Mouse (Mus musculus): ENCODE measurements around the gene Uqcrq. TPM values are rescaled to one million over a fixed set of nuclear protein-coding genes. Genes with fewer than 3 reads are reported as not detected.

The Uqcrq gene
- polyA plus RNA-seq, 1 experiment from 2014 or later: 635 TPM

GRCm38 (mm10) chr11:53441921-53442320, 11.3 kb upstream of the Uqcrq start:
- no peaks in the 10 kb centered on the region for H3K27me3 ChIP-seq (ENCODE audit: control insufficient read depth, insufficient read depth, low read length)
- no peaks in the 10 kb centered on the region for H3K36me3 ChIP-seq (ENCODE audit: control insufficient read depth, insufficient read depth, low read length)
- no peaks in the 10 kb centered on the region for H3K9me3 ChIP-seq (ENCODE audit: control insufficient read depth, low read length)
- no peaks in the 10 kb centered on the region for H3K4me1 ChIP-seq (ENCODE audit: control insufficient read depth, insufficient read depth, low read length)
- H3K27ac ChIP-seq (ENCODE audit: low read depth, low read length): no peak overlapping the region
- DNase-seq (ENCODE audit: low spot score, missing footprints) (no peak), ATAC-seq (ENCODE audit: low FRiP score) (no peak)
- no peak overlapping the region for H3K4me3 ChIP-seq (ENCODE audit: low read depth, low read length)
- no peak overlapping the region for H3K4me2 ChIP-seq
- 53% methylated on average over 12 of the region's 12 CpGs for WGBS
- H3K9ac ChIP-seq (ENCODE audit: low read length): no peak overlapping the region

GRCm38 (mm10) chr11:53436338-53436737, 5.7 kb upstream of the Uqcrq start:
- no peaks in the 10 kb centered on the region for H3K36me3 ChIP-seq (ENCODE audit: control insufficient read depth, insufficient read depth, low read length)
- ATAC-seq (ENCODE audit: low FRiP score): no peak
- H3K4me3 ChIP-seq (ENCODE audit: low read depth, low read length): no peak overlapping the region
- H3K4me1 ChIP-seq (ENCODE audit: control insufficient read depth, insufficient read depth, low read length): no peaks in the 10 kb centered on the region; the same call in 1 of the 2 replicates
- DNase-seq (ENCODE audit: low spot score, missing footprints): no peak
- no peaks in the 10 kb centered on the region for H3K9me3 ChIP-seq (ENCODE audit: control insufficient read depth, low read length)
- no peak overlapping the region for H3K9ac ChIP-seq (ENCODE audit: low read length)
- no peak overlapping the region for H3K27ac ChIP-seq (ENCODE audit: low read depth, low read length)
- H3K4me2 ChIP-seq: no peak overlapping the region
- no peaks in the 10 kb centered on the region for H3K27me3 ChIP-seq (ENCODE audit: control insufficient read depth, insufficient read depth, low read length)
- 92% methylated on average over 6 of the region's 6 CpGs for WGBS

- H3K27me3 ChIP-seq (ENCODE audit: control insufficient read depth, insufficient read depth, low read length): no peaks in the 10 kb centered on the region
- no peak overlapping the region for H3K4me3 ChIP-seq (ENCODE audit: low read depth, low read length)
- H3K27ac ChIP-seq (ENCODE audit: low read depth, low read length): no peak overlapping the region
- DNase-seq (ENCODE audit: low spot score, missing footprints) (no peak), ATAC-seq (ENCODE audit: low FRiP score) (no peak)
- H3K9ac ChIP-seq (ENCODE audit: low read length): no peak overlapping the region
- H3K36me3 ChIP-seq (ENCODE audit: control insufficient read depth, insufficient read depth, low read length): no peaks in the 10 kb centered on the region
- no peaks in the 10 kb centered on the region; the same call in 1 of the 2 replicates for H3K4me1 ChIP-seq (ENCODE audit: control insufficient read depth, insufficient read depth, low read length)
- no peak overlapping the region for H3K4me2 ChIP-seq
- H3K9me3 ChIP-seq (ENCODE audit: control insufficient read depth, low read length): no peaks in the 10 kb centered on the region
- 86% methylated on average over 8 of the region's 8 CpGs for whole genome bisulfite sequencing
These were observed 4.9 kb upstream of the Uqcrq start for GRCm38 (mm10) chr11:53435504-53435903.

- Histone ChIP-seq H3K36me3 (ENCODE audit: control insufficient read depth, insufficient read depth, low read length) (no peaks in the 10 kb centered on the region), H3K27me3 (ENCODE audit: control insufficient read depth, insufficient read depth, low read length) (no peaks in the 10 kb centered on the region), H3K4me3 (ENCODE audit: low read depth, low read length) (no peak overlapping the region), H3K4me1 (ENCODE audit: control insufficient read depth, insufficient read depth, low read length) (peaks cover 7% of the 10 kb centered on the region), H3K9ac (ENCODE audit: low read length) (no peak overlapping the region), H3K4me2 (no peak overlapping the region), H3K27ac (ENCODE audit: low read depth, low read length) (no peak overlapping the region), H3K9me3 (ENCODE audit: control insufficient read depth, low read length) (no peaks in the 10 kb centered on the region)
- 63% methylated on average over 6 of the region's 6 CpGs for WGBS
- ATAC-seq (ENCODE audit: low FRiP score): no peak
- DNase-seq (ENCODE audit: low spot score, missing footprints): no peak
These were observed 2.4 kb upstream of the Uqcrq start for GRCm38 (mm10) chr11:53433057-53433456.

- Histone ChIP-seq H3K4me3 (ENCODE audit: low read depth, low read length) (peak overlapping the region; percentile 62), H3K4me2 (peak overlapping the region; percentile 44), H3K9ac (ENCODE audit: low read length) (peak overlapping the region; percentile 32; the same call in 1 of the 2 replicates), H3K27ac (ENCODE audit: low read depth, low read length) (no peak overlapping the region), H3K27me3 (ENCODE audit: control insufficient read depth, insufficient read depth, low read length) (no peaks in the 10 kb centered on the region), H3K9me3 (ENCODE audit: control insufficient read depth, low read length) (no peaks in the 10 kb centered on the region), H3K36me3 (ENCODE audit: control insufficient read depth, insufficient read depth, low read length) (no peaks in the 10 kb centered on the region), H3K4me1 (ENCODE audit: control insufficient read depth, insufficient read depth, low read length) (peaks cover 7% of the 10 kb centered on the region)
- ATAC-seq (ENCODE audit: low FRiP score): no peak
- WGBS: 26% methylated on average over 9 of the region's 9 CpGs
- no peak for DNase-seq (ENCODE audit: low spot score, missing footprints)
These were observed 871 bp upstream of the Uqcrq start for GRCm38 (mm10) chr11:53431347-53432056.

GRCm38 (mm10) chr11:53430300-53430669, 346 bp downstream of the Uqcrq start:
- no peak; the same call in 1 of the 2 replicates for ATAC-seq (ENCODE audit: low FRiP score)
- Histone ChIP-seq H3K4me2 (peak overlapping the region; percentile 80), H3K27ac (ENCODE audit: low read depth, low read length) (no peak overlapping the region), H3K9me3 (ENCODE audit: control insufficient read depth, low read length) (no peaks in the 10 kb centered on the region), H3K4me3 (ENCODE audit: low read depth, low read length) (peak overlapping the region; percentile 62), H3K27me3 (ENCODE audit: control insufficient read depth, insufficient read depth, low read length) (no peaks in the 10 kb centered on the region), H3K9ac (ENCODE audit: low read length) (peak overlapping the region; percentile 74), H3K4me1 (ENCODE audit: control insufficient read depth, insufficient read depth, low read length) (peaks cover 7% of the 10 kb centered on the region), H3K36me3 (ENCODE audit: control insufficient read depth, insufficient read depth, low read length) (no peaks in the 10 kb centered on the region)
- under 1% methylated on average over 34 of the region's 34 CpGs for WGBS
- DNase-seq (ENCODE audit: low spot score, missing footprints): no peak

GRCm38 (mm10) chr11:53429182-53429581, 1.4 kb downstream of the Uqcrq start:
- no peak overlapping the region for H3K9ac ChIP-seq (ENCODE audit: low read length)
- no peak overlapping the region for H3K4me3 ChIP-seq (ENCODE audit: low read depth, low read length)
- peaks cover 7% of the 10 kb centered on the region for H3K4me1 ChIP-seq (ENCODE audit: control insufficient read depth, insufficient read depth, low read length)
- ATAC-seq (ENCODE audit: low FRiP score): no peak
- H3K4me2 ChIP-seq: no peak overlapping the region; the same call in 1 of the 2 replicates
- no peaks in the 10 kb centered on the region for H3K27me3 ChIP-seq (ENCODE audit: control insufficient read depth, insufficient read depth, low read length)
- no peak for DNase-seq (ENCODE audit: low spot score, missing footprints)
- H3K9me3 ChIP-seq (ENCODE audit: control insufficient read depth, low read length): no peaks in the 10 kb centered on the region
- no peaks in the 10 kb centered on the region for H3K36me3 ChIP-seq (ENCODE audit: control insufficient read depth, insufficient read depth, low read length)
- no peak overlapping the region for H3K27ac ChIP-seq (ENCODE audit: low read depth, low read length)

- no peaks in the 10 kb centered on the region for H3K9me3 ChIP-seq (ENCODE audit: control insufficient read depth, low read length)
- 92% methylated on average over 5 of the region's 5 CpGs for WGBS
These were observed 1.9 kb downstream of the Uqcrq start for GRCm38 (mm10) chr11:53428716-53429057.

GRCm38 (mm10) chr11:53427993-53428715, 2.5 kb downstream of the Uqcrq start:
- ATAC-seq (ENCODE audit: low FRiP score) (no peak), DNase-seq (ENCODE audit: low spot score, missing footprints) (no peak)
- Histone ChIP-seq H3K4me3 (ENCODE audit: low read depth, low read length) (no peak overlapping the region), H3K27ac (ENCODE audit: low read depth, low read length) (no peak overlapping the region), H3K36me3 (ENCODE audit: control insufficient read depth, insufficient read depth, low read length) (no peaks in the 10 kb centered on the region), H3K9ac (ENCODE audit: low read length) (no peak overlapping the region), H3K27me3 (ENCODE audit: control insufficient read depth, insufficient read depth, low read length) (no peaks in the 10 kb centered on the region), H3K4me2 (no peak overlapping the region), H3K4me1 (ENCODE audit: control insufficient read depth, insufficient read depth, low read length) (peaks cover 7% of the 10 kb centered on the region), H3K9me3 (ENCODE audit: control insufficient read depth, low read length) (no peaks in the 10 kb centered on the region)
- 93% methylated on average over 3 of the region's 3 CpGs for WGBS

More at GRCm38 (mm10) chr11:53428716-53429057, 1.9 kb downstream of the Uqcrq start:
- H3K27me3 ChIP-seq (ENCODE audit: control insufficient read depth, insufficient read depth, low read length): no peaks in the 10 kb centered on the region
- no peak overlapping the region for H3K4me2 ChIP-seq
- DNase-seq (ENCODE audit: low spot score, missing footprints) (no peak), ATAC-seq (ENCODE audit: low FRiP score) (no peak)
- H3K36me3 ChIP-seq (ENCODE audit: control insufficient read depth, insufficient read depth, low read length): no peaks in the 10 kb centered on the region
- H3K4me3 ChIP-seq (ENCODE audit: low read depth, low read length): no peak overlapping the region
- no peak overlapping the region for H3K27ac ChIP-seq (ENCODE audit: low read depth, low read length)
- H3K4me1 ChIP-seq (ENCODE audit: control insufficient read depth, insufficient read depth, low read length): peaks cover 7% of the 10 kb centered on the region
- no peak overlapping the region for H3K9ac ChIP-seq (ENCODE audit: low read length)

Measured in midbrain, embryonic 11.5 days (tissue).